Mouse (Mus musculus) spleen, adult 2 months (tissue): ENCODE data around the gene Cers3.

Source experiments
- CTCF ChIP-seq: fragments of 200-500 bp; IDR thresholded peaks from 2 replicates; pipeline ENCODE4 v1.5.1; 2011; ENCODE audit warnings: mild to moderate bottlenecking, inconsistent platforms; ENCODE audit not compliant: insufficient read depth, insufficient read length, insufficient replicate concordance; ENCODE audit errors: extremely low read depth
- POLR2A ChIP-seq: fragments of 200-500 bp; IDR thresholded peaks from 2 replicates; pipeline ENCODE4 v1.6.1; 2011; ENCODE audit warnings: low read depth, low read length, inconsistent platforms

DNA sequence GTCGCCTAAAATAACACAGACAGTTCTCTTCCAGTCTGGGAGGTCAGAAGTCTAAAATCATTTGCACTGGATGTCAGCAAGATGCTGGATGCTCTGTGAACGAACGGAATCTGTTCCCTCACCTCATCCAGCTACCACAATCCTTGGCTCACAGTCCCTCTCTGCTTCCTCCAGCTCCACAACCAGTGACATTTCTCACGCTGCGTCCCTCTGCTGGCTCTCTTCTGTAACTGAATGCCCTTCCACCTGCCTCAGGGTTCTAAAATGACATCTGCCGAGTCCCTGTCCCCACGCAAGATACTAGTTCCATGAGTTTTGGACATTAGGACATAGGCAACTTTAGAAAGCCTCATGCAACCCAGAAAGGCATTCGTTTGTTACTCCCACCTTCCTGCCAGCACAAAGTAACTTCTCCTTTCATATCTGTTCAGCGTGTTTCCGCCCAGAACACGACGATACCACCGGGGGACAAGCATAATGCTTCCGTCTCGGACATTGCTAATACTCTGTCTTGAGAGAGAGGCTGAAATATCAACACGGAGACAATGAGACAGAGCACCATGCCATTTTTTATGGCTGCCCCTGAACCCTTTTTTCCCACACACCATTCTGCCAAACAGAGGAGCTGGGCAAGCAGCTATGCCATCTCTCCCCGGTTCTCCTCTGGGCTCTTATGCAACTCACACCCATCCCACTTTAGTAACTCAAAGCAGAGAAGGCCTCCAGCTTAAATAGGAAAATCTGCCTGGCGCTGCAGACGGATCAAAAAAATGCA, 123.8 kb downstream of the Cers3 start:
- TF ChIP-seq CTCF: no peak
- no peak for TF ChIP-seq POLR2A
